Mouse (Mus musculus): Measurements from ENCODE around the gene Il11ra1. TPM values are rescaled to one million over a fixed set of nuclear protein-coding genes. Genes with fewer than 3 reads are reported as not detected.

Il11ra1 gene
- polyA plus RNA-seq, 1 experiment = 2.4 TPM

GRCm38 (mm10) chr4:41659556-41659955, 40.2 kb upstream of the Il11ra1 start:
- Histone ChIP-seq H3K36me3 (ENCODE audit: control insufficient read depth, insufficient read depth) (no peaks in the 10 kb centered on the region), H3K4me3 (ENCODE audit: insufficient read depth, poor library complexity, severe bottlenecking) (no peak overlapping the region), H3K27me3 (ENCODE audit: control insufficient read depth, insufficient read depth, insufficient read length) (peaks cover 15% of the 10 kb centered on the region), H3ac (ENCODE audit: control insufficient read depth, insufficient read length, low read depth) (no peak overlapping the region), H3K79me3 (ENCODE audit: low read depth) (no peaks in the 10 kb centered on the region), H3K79me2 (ENCODE audit: control insufficient read depth, insufficient read depth) (no peaks in the 10 kb centered on the region)
- TF ChIP-seq FOSL1 (IDR thresholded peaks at IDR 0.05; ENCODE audit: insufficient read depth, low read length, poor library complexity, severe bottlenecking) (no peak), MAX (IDR thresholded peaks at IDR 0.05) (no peak), USF1 (IDR thresholded peaks at IDR 0.05; ENCODE audit: low read depth) (no peak), MYOG (IDR thresholded peaks at IDR 0.05; ENCODE audit: control insufficient read depth, extremely low read depth, insufficient read length) (no peak), MYOD1 (IDR thresholded peaks at IDR 0.05; ENCODE audit: control insufficient read depth, insufficient read length, low read depth) (no peak), CEBPB (IDR thresholded peaks at IDR 0.05; ENCODE audit: low read depth) (no peak), CTCF (IDR thresholded peaks at IDR 0.05; ENCODE audit: control insufficient read depth, insufficient read depth, insufficient read length) (no peak)

- no peak overlapping the region for H3K4me3 ChIP-seq (ENCODE audit: insufficient read depth, poor library complexity, severe bottlenecking)
- H3K36me3 ChIP-seq (ENCODE audit: control insufficient read depth, insufficient read depth) = no peaks in the 10 kb centered on the region
- no peaks in the 10 kb centered on the region for H3K79me2 ChIP-seq (ENCODE audit: control insufficient read depth, insufficient read depth)
- H3ac ChIP-seq (ENCODE audit: control insufficient read depth, insufficient read length, low read depth) = no peak overlapping the region
- H3K79me3 ChIP-seq (ENCODE audit: low read depth) = no peaks in the 10 kb centered on the region
- no peak for TF ChIP-seq FOSL1 (IDR thresholded peaks at IDR 0.05; ENCODE audit: insufficient read depth, low read length, poor library complexity, severe bottlenecking)
- no peak for TF ChIP-seq USF1 (IDR thresholded peaks at IDR 0.05; ENCODE audit: low read depth)
- no peak for TF ChIP-seq MYOD1 (IDR thresholded peaks at IDR 0.05; ENCODE audit: control insufficient read depth, insufficient read length, low read depth)
- TF ChIP-seq CEBPB (IDR thresholded peaks at IDR 0.05; ENCODE audit: low read depth) = no peak
- no peak for TF ChIP-seq CTCF (IDR thresholded peaks at IDR 0.05; ENCODE audit: control insufficient read depth, insufficient read depth, insufficient read length)
- no peak for TF ChIP-seq MYOG (IDR thresholded peaks at IDR 0.05; ENCODE audit: control insufficient read depth, extremely low read depth, insufficient read length)
- TF ChIP-seq MAX (IDR thresholded peaks at IDR 0.05) = no peak
- peaks cover 10% of the 10 kb centered on the region for H3K27me3 ChIP-seq (ENCODE audit: control insufficient read depth, insufficient read depth, insufficient read length)
These were observed 38.8 kb upstream of the Il11ra1 start for GRCm38 (mm10) chr4:41660851-41661430.

- Histone ChIP-seq H3ac (ENCODE audit: control insufficient read depth, insufficient read length, low read depth) (no peak overlapping the region), H3K79me2 (ENCODE audit: control insufficient read depth, insufficient read depth) (no peaks in the 10 kb centered on the region), H3K36me3 (ENCODE audit: control insufficient read depth, insufficient read depth) (no peaks in the 10 kb centered on the region), H3K4me3 (ENCODE audit: insufficient read depth, poor library complexity, severe bottlenecking) (no peak overlapping the region), H3K27me3 (ENCODE audit: control insufficient read depth, insufficient read depth, insufficient read length) (peaks cover 4% of the 10 kb centered on the region), H3K79me3 (ENCODE audit: low read depth) (no peaks in the 10 kb centered on the region)
- TF ChIP-seq MYOD1 (IDR thresholded peaks at IDR 0.05; ENCODE audit: control insufficient read depth, insufficient read length, low read depth) (no peak), FOSL1 (IDR thresholded peaks at IDR 0.05; ENCODE audit: insufficient read depth, low read length, poor library complexity, severe bottlenecking) (no peak), CTCF (IDR thresholded peaks at IDR 0.05; ENCODE audit: control insufficient read depth, insufficient read depth, insufficient read length) (no peak), MYOG (IDR thresholded peaks at IDR 0.05; ENCODE audit: control insufficient read depth, extremely low read depth, insufficient read length) (no peak), MAX (IDR thresholded peaks at IDR 0.05) (no peak), USF1 (IDR thresholded peaks at IDR 0.05; ENCODE audit: low read depth) (no peak), CEBPB (IDR thresholded peaks at IDR 0.05; ENCODE audit: low read depth) (no peak)
These were observed 37.1 kb upstream of the Il11ra1 start for GRCm38 (mm10) chr4:41662723-41663122.

- Histone ChIP-seq H3ac (ENCODE audit: control insufficient read depth, insufficient read length, low read depth) (no peak overlapping the region), H3K4me3 (ENCODE audit: insufficient read depth, poor library complexity, severe bottlenecking) (no peak overlapping the region), H3K27me3 (ENCODE audit: control insufficient read depth, insufficient read depth, insufficient read length) (no peaks in the 10 kb centered on the region), H3K36me3 (ENCODE audit: control insufficient read depth, insufficient read depth) (no peaks in the 10 kb centered on the region), H3K79me3 (ENCODE audit: low read depth) (no peaks in the 10 kb centered on the region), H3K79me2 (ENCODE audit: control insufficient read depth, insufficient read depth) (no peaks in the 10 kb centered on the region)
- no peak for TF ChIP-seq CEBPB (IDR thresholded peaks at IDR 0.05; ENCODE audit: low read depth)
- no peak for TF ChIP-seq USF1 (IDR thresholded peaks at IDR 0.05; ENCODE audit: low read depth)
- TF ChIP-seq MAX (IDR thresholded peaks at IDR 0.05) = no peak
- TF ChIP-seq FOSL1 (IDR thresholded peaks at IDR 0.05; ENCODE audit: insufficient read depth, low read length, poor library complexity, severe bottlenecking) = no peak
- TF ChIP-seq MYOG (IDR thresholded peaks at IDR 0.05; ENCODE audit: control insufficient read depth, extremely low read depth, insufficient read length) = no peak
- TF ChIP-seq CTCF (IDR thresholded peaks at IDR 0.05; ENCODE audit: control insufficient read depth, insufficient read depth, insufficient read length) = no peak
- TF ChIP-seq MYOD1 (IDR thresholded peaks at IDR 0.05; ENCODE audit: control insufficient read depth, insufficient read length, low read depth) = no peak
These were observed 36.2 kb upstream of the Il11ra1 start for GRCm38 (mm10) chr4:41663614-41664013.

- H3ac ChIP-seq (ENCODE audit: control insufficient read depth, insufficient read length, low read depth) = no peak overlapping the region
- no peaks in the 10 kb centered on the region for H3K79me3 ChIP-seq (ENCODE audit: low read depth)
- H3K79me2 ChIP-seq (ENCODE audit: control insufficient read depth, insufficient read depth) = no peaks in the 10 kb centered on the region
- no peaks in the 10 kb centered on the region for H3K36me3 ChIP-seq (ENCODE audit: control insufficient read depth, insufficient read depth)
- no peak overlapping the region for H3K4me3 ChIP-seq (ENCODE audit: insufficient read depth, poor library complexity, severe bottlenecking)
- no peaks in the 10 kb centered on the region for H3K27me3 ChIP-seq (ENCODE audit: control insufficient read depth, insufficient read depth, insufficient read length)
- TF ChIP-seq CTCF (IDR thresholded peaks at IDR 0.05; ENCODE audit: control insufficient read depth, insufficient read depth, insufficient read length) (no peak), MYOD1 (IDR thresholded peaks at IDR 0.05; ENCODE audit: control insufficient read depth, insufficient read length, low read depth) (no peak), CEBPB (IDR thresholded peaks at IDR 0.05; ENCODE audit: low read depth) (no peak), FOSL1 (IDR thresholded peaks at IDR 0.05; ENCODE audit: insufficient read depth, low read length, poor library complexity, severe bottlenecking) (no peak), MYOG (IDR thresholded peaks at IDR 0.05; ENCODE audit: control insufficient read depth, extremely low read depth, insufficient read length) (no peak), MAX (IDR thresholded peaks at IDR 0.05) (no peak), USF1 (IDR thresholded peaks at IDR 0.05; ENCODE audit: low read depth) (no peak)
These were observed 35.3 kb upstream of the Il11ra1 start for GRCm38 (mm10) chr4:41664533-41664932.

All from C2C12 (cell line).